Mouse (Mus musculus) ES-Bruce4 (cell line): ENCODE results near the gene Ankrd40. TPM values are rescaled to one million over a fixed set of nuclear protein-coding genes. Genes with fewer than 3 reads are reported as not detected.

ENCODE experiments used
- H3K27ac ChIP-seq: 2 replicates; pipeline ENCODE4 v1.5.1; 2012; ENCODE audit warnings: low read length, inconsistent platforms; ENCODE audit not compliant: insufficient read depth
- H3K27me3 ChIP-seq: 2 replicates; pipeline ENCODE4 v1.6.1; 2012; ENCODE audit warnings: mild to moderate bottlenecking, low read length, inconsistent platforms; ENCODE audit not compliant: control insufficient read depth, poor library complexity, insufficient read depth, severe bottlenecking
- H3K36me3 ChIP-seq: 2 replicates; pipeline ENCODE4 v1.6.1; 2012; ENCODE audit warnings: inconsistent platforms, mild to moderate bottlenecking, low read length, moderate library complexity; ENCODE audit not compliant: control insufficient read depth, poor library complexity, insufficient read depth, severe bottlenecking
- H3K4me1 ChIP-seq: one replicate; pipeline ENCODE4 v1.8.1; 2011; ENCODE audit warnings: low read length; ENCODE audit not compliant: control insufficient read depth, insufficient read depth
- H3K4me3 ChIP-seq: 2 replicates; pipeline ENCODE4 v1.5.1; 2011; ENCODE audit warnings: low read depth, mild to moderate bottlenecking, low read length
- H3K9ac ChIP-seq: 2 replicates; pipeline ENCODE4 v1.6.1; 2012; ENCODE audit warnings: low read depth, mild to moderate bottlenecking, inconsistent platforms; ENCODE audit not compliant: poor library complexity, severe bottlenecking
- H3K9me3 ChIP-seq: replicated peaks from 2 replicates; pipeline ENCODE4 v1.6.1; 2012; ENCODE audit warnings: mild to moderate bottlenecking, low read length, inconsistent platforms; ENCODE audit not compliant: control insufficient read depth, poor library complexity, insufficient read depth, severe bottlenecking
- CTCF ChIP-seq: IDR thresholded peaks from one replicate; pipeline ENCODE4 v1.8.1; 2011; ENCODE audit warnings: low read depth, low read length
- EP300 ChIP-seq: IDR thresholded peaks from 2 replicates; pipeline ENCODE4 v1.6.1; 2011; ENCODE audit warnings: low read depth, low read length; ENCODE audit not compliant: insufficient read depth
- POLR2A ChIP-seq: IDR thresholded peaks from one replicate; pipeline ENCODE4 v1.8.1; 2011; ENCODE audit warnings: low read length; ENCODE audit not compliant: insufficient read depth
- polyA plus RNA-seq: library from polyadenylated mRNA; stranded (reverse); fragments of >200 nt; gene quantifications from 2 replicates; pipeline ENCODE4 v1.2.4, GENCODE M21; 2011; ENCODE audit warnings: low read depth; ENCODE audit not compliant: missing spikeins, insufficient read depth, insufficient read length

Gene Ankrd40
- polyA plus RNA-seq, 1 experiment, result 66.3 TPM

DNA sequence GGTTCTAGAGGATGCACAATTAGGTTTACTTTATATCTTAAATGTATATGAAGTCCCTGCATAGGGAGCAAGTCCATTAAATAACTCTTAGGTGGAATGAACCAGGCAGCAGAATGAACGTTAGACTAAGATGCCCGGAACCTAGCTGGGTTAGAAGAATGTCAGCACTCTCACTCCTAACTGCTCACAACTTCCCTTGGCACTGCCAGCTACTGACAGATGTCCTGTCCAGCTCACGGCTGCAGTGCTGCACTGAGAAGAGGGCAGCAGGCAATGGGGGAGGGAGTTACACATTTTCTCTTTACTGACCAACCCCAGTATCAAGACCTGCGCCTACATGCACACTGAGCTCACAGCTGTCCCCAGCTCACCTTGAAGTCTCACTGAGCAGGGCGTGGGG, 40.7 kb upstream of the Ankrd40 start:
- Histone ChIP-seq H3K9me3 (no peaks in the 10 kb centered on the region), H3K36me3 (peaks cover 41% of the 10 kb centered on the region), H3K27ac (no peak overlapping the region), H3K4me3 (no peak overlapping the region), H3K4me1 (no peaks in the 10 kb centered on the region), H3K27me3 (no peaks in the 10 kb centered on the region), H3K9ac (no peak overlapping the region)
- TF ChIP-seq CTCF (no peak), POLR2A (no peak), EP300 (no peak)

DNA sequence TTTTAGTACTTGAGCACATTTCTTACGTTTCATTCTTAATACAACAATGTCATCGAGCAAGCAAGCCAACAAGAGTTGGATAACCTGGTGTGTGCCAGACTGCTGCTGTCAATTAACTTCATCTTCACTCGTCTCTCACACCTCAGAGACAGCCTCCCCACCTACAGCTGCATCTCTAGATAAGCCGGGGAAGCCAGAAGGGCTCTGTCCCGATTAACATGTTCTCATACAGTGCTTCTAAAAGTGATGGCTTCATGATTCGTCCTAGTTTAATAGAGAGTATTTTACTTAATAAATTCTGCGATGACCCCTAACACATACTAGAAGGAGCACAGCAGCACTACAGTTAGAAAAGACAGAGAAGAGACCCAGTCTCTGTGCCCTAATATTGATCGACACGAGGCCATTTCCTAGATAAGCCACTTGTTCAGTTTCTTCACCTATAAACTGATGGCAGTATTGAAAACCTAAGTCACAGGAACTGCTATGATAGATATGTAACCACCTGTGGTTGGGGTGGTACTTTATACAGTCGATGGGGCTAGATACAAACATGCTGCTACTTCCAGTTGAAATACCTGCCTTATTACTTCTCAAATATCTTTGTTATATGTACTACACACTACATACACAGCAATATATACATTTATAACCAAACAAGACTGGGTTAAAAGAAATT, 37.6 kb upstream of the Ankrd40 start:
- TF ChIP-seq EP300, result no peak
- no peak for TF ChIP-seq CTCF
- no peak for TF ChIP-seq POLR2A
- H3K9ac ChIP-seq, result no peak overlapping the region
- no peaks in the 10 kb centered on the region for H3K4me1 ChIP-seq
- no peaks in the 10 kb centered on the region for H3K9me3 ChIP-seq
- no peak overlapping the region for H3K27ac ChIP-seq
- no peak overlapping the region for H3K4me3 ChIP-seq
- H3K36me3 ChIP-seq, result peaks cover 68% of the 10 kb centered on the region
- H3K27me3 ChIP-seq, result no peaks in the 10 kb centered on the region

DNA sequence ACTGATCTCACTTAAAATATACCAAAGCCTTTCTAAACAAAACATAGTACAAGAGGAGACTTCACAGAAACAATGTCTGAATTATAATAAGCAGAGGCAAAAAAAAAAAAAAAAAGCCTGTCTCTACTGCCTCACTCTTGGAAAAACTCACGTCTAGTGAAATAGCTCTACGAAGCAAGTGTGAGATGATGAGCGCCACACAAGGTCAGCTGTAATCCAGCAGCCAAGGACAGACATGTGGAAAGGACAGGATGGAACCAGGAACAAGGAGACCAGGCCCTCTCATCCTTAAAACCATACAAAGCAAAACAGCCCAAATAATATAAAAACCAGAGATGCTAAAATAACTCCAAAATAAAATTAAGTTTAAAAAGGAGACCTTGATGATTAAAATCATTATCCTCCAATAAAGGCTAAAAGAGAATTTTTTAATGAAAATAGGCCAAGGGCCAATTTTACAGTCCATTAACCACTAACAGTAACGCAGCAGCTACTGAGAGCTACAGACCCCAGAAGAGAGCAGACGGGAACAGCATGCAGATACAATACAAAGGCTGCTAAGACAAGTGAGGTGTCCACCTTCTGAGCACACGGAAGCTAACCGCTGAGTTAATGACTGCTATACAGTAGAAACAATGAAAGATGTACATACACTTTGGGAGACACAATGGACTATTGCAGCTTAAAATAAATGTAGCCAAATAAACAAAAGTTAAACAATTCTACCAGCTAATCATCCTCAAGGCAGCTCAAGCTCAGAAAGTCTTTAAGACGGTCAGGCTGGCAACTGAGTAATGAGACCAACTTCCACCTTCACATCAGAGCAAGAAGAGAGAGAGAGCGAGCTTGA, 32.6 kb upstream of the Ankrd40 start:
- TF ChIP-seq EP300 (no peak), POLR2A (no peak), CTCF (no peak)
- Histone ChIP-seq H3K27ac (no peak overlapping the region), H3K9me3 (no peaks in the 10 kb centered on the region), H3K9ac (no peak overlapping the region), H3K4me1 (no peaks in the 10 kb centered on the region), H3K36me3 (peaks cover 92% of the 10 kb centered on the region), H3K27me3 (no peaks in the 10 kb centered on the region), H3K4me3 (no peak overlapping the region)

DNA sequence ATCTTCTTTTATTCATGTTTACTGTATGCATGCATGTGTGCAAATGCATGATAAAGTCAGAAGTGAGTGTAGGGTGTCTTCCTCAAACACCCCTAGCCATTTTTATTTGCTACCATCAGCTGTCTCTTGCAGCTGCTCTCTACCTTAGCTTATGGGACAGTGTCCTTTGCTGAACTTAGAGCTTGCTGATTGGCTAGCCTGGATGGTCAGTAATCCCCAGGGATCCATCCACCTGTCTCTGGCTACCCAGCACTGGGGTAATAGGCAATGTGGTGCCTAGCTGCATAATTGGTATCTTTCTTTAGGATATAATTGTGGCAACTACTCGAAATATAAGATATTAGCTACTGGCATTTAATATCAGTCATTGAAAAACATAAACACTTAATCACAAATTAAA, 15.1 kb upstream of the Ankrd40 start:
- Histone ChIP-seq H3K4me1 (no peaks in the 10 kb centered on the region), H3K27me3 (no peaks in the 10 kb centered on the region), H3K36me3 (peaks cover 45% of the 10 kb centered on the region), H3K27ac (no peak overlapping the region), H3K9me3 (no peaks in the 10 kb centered on the region), H3K9ac (no peak overlapping the region), H3K4me3 (no peak overlapping the region)
- TF ChIP-seq CTCF (no peak), POLR2A (no peak), EP300 (no peak)

DNA sequence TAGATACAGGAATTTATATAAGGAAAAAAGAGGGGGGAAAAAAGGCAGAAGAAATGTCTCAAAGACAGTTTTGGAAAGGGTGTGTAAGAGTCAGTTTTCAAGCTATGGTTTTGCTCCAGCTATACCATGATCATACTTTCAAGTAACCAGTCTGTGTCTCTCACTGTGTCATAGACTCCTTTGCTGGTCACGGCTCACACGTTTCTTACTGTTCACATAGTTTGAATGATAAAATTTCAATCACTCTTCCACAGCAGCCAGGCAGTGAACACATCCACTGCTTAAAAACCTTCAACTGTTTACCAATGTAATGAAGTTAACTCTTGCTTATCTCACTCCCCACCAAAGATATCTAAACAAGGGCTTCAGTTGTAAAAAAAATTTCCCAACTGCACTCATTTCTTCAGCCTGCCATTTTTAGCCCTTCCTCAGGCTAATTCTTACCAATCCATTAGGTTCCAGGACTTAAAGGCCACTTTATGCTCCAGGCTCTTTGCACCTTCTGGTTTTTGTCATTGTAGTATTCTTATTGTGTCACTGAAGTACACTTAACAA, 13.6 kb upstream of the Ankrd40 start:
- no peak overlapping the region for H3K9ac ChIP-seq

More for the DNA sequence above, 13.6 kb upstream of the Ankrd40 start:
- no peaks in the 10 kb centered on the region for H3K9me3 ChIP-seq
- TF ChIP-seq EP300, result no peak
- no peak for TF ChIP-seq POLR2A
- no peak for TF ChIP-seq CTCF
- peaks cover 39% of the 10 kb centered on the region for H3K36me3 ChIP-seq
- no peaks in the 10 kb centered on the region for H3K4me1 ChIP-seq
- no peaks in the 10 kb centered on the region for H3K27me3 ChIP-seq
- H3K4me3 ChIP-seq, result no peak overlapping the region
- no peak overlapping the region for H3K27ac ChIP-seq
